In genomic region chr12:37880042-37881017, GRCm38 (mm10) we compare ENCODE assay signal across 8 mouse cellular contexts.
DNase-seq lines count a peak whose midpoint lies in the region; ATAC-seq lines count a peak whose summit lies in the region.
"Had no signal": no experiment of that assay in that cellular context is flagged by ENCODE, and none has a peak within 500 bp of the region (broad histone marks: within the 10 kb centered on the region; RNA-seq: fewer than 3 reads in every experiment).

No protein-coding gene starts in this region.

- DNase-seq in brain, embryonic 18.5 days (ENCODE audit: low read depth, low spot score): peak; percentile 46
- peak; percentile 62 for DNase-seq in embryo, embryonic 10.5 days (ENCODE audit: low spot score)
- peak; percentile 15 to 29 for DNase-seq in gastrocnemius, postnatal 4 days (ENCODE audit: low spot score in 2 of 2)
- DNase-seq in kidney, postnatal 4 days: peak; percentile 11 to 27
- DNase-seq in liver, embryonic 13.5 days: no peak
- peak; percentile 69 for DNase-seq in retina, postnatal 1 day
- DNase-seq in urinary bladder, postnatal 4 days (ENCODE audit: low spot score in 2 of 2): no peak

- no peaks in the 10 kb centered on the region for H3K36me3 ChIP-seq in liver, embryonic 13.5 days

- no peaks in the 10 kb centered on the region; the same call in 1 of the 2 replicates for H3K9me3 ChIP-seq in liver, embryonic 13.5 days (replicated peaks)

- H3K4me1 ChIP-seq in liver, embryonic 13.5 days (replicated peaks): no peaks in the 10 kb centered on the region

- peaks cover 10% of the 10 kb centered on the region; the same call in 1 of the 2 replicates for H3K27me3 ChIP-seq in liver, embryonic 13.5 days

- H3K27ac ChIP-seq in liver, embryonic 13.5 days: no peak overlapping the region

- peak overlapping the region; percentile 18 for H3K4me3 ChIP-seq in liver, embryonic 13.5 days (replicated peaks)
- H3K4me3 ChIP-seq: erythroblast, embryonic 14.5 days had no signal

- ATAC-seq in liver, embryonic 13.5 days (ENCODE audit: low read depth): no peak

- 2% methylated on average over 23 of the region's 26 CpGs for WGBS in liver, embryonic 13.5 days (ENCODE audit: insufficient replicate concordance)

- H3K9ac ChIP-seq in liver, embryonic 13.5 days: no peak overlapping the region

- H3K4me2 ChIP-seq in liver, embryonic 13.5 days: peak overlapping the region; percentile 38

Comparison
In these comparisons a context has a peak if more than half of its experiments do, and no peak if none do; other contexts are left out.
1. DNase-seq: peak in brain, embryonic 18.5 days (single experiment), embryo, embryonic 10.5 days (single experiment), gastrocnemius, postnatal 4 days (2 of 2), kidney, postnatal 4 days (2 of 2) and retina, postnatal 1 day (single experiment); none in liver, embryonic 13.5 days (single experiment) and urinary bladder, postnatal 4 days (0 of 2).